Mouse (Mus musculus): Measurements from ENCODE around the gene Nfe2l3. TPM values are rescaled to one million over a fixed set of nuclear protein-coding genes. Genes with fewer than 3 reads are reported as not detected.

Nfe2l3 gene
- polyA plus RNA-seq, 1 experiment from 2014 or later, result 6.0 TPM

GRCm38 (mm10) chr6:51489787-51490186, 57.3 kb downstream of the Nfe2l3 start:
- WGBS, result 60% methylated on average over 2 of the region's 2 CpGs
- ATAC-seq, result no peak
- H3K36me3 ChIP-seq (ENCODE audit: control insufficient read depth, insufficient read depth, low read length), result no peaks in the 10 kb centered on the region
- H3K9me3 ChIP-seq (ENCODE audit: control insufficient read depth, low read length), result no peaks in the 10 kb centered on the region
- H3K4me2 ChIP-seq (ENCODE audit: low read length), result no peak overlapping the region
- no peak overlapping the region for H3K27ac ChIP-seq (ENCODE audit: low read depth, low read length)
- H3K4me3 ChIP-seq (ENCODE audit: low read length), result no peak overlapping the region
- no peaks in the 10 kb centered on the region for H3K27me3 ChIP-seq (replicated peaks; ENCODE audit: control insufficient read depth, insufficient read depth, low read length)
- H3K4me1 ChIP-seq (ENCODE audit: control insufficient read depth, insufficient read depth, low read depth, low read length), result no peaks in the 10 kb centered on the region
- no peak overlapping the region for H3K9ac ChIP-seq (ENCODE audit: low read depth, low read length)

- ATAC-seq, result no peak
- no peak overlapping the region for H3K9ac ChIP-seq (ENCODE audit: low read depth, low read length)
- H3K4me2 ChIP-seq (ENCODE audit: low read length), result no peak overlapping the region
- H3K9me3 ChIP-seq (ENCODE audit: control insufficient read depth, low read length), result no peaks in the 10 kb centered on the region
- no peaks in the 10 kb centered on the region for H3K27me3 ChIP-seq (replicated peaks; ENCODE audit: control insufficient read depth, insufficient read depth, low read length)
- H3K4me3 ChIP-seq (ENCODE audit: low read length), result no peak overlapping the region
- H3K27ac ChIP-seq (ENCODE audit: low read depth, low read length), result no peak overlapping the region
- no peaks in the 10 kb centered on the region for H3K36me3 ChIP-seq (ENCODE audit: control insufficient read depth, insufficient read depth, low read length)
- H3K4me1 ChIP-seq (ENCODE audit: control insufficient read depth, insufficient read depth, low read depth, low read length), result no peaks in the 10 kb centered on the region
- WGBS, result 79% methylated on average over 8 of the region's 8 CpGs
Observed at GRCm38 (mm10) chr6:51497321-51498111, 65.0 kb downstream of the Nfe2l3 start.

GRCm38 (mm10) chr6:51505671-51506070, 73.2 kb downstream of the Nfe2l3 start:
- H3K9me3 ChIP-seq (ENCODE audit: control insufficient read depth, low read length), result no peaks in the 10 kb centered on the region
- no peaks in the 10 kb centered on the region for H3K27me3 ChIP-seq (replicated peaks; ENCODE audit: control insufficient read depth, insufficient read depth, low read length)
- no peaks in the 10 kb centered on the region; the same call in 1 of the 2 replicates for H3K4me1 ChIP-seq (ENCODE audit: control insufficient read depth, insufficient read depth, low read depth, low read length)
- WGBS, result 50% methylated on average over 1 of the region's 1 CpGs
- no peak for ATAC-seq
- no peak overlapping the region for H3K9ac ChIP-seq (ENCODE audit: low read depth, low read length)
- H3K4me2 ChIP-seq (ENCODE audit: low read length), result no peak overlapping the region
- H3K27ac ChIP-seq (ENCODE audit: low read depth, low read length), result no peak overlapping the region
- no peak overlapping the region for H3K4me3 ChIP-seq (ENCODE audit: low read length)
- no peaks in the 10 kb centered on the region for H3K36me3 ChIP-seq (ENCODE audit: control insufficient read depth, insufficient read depth, low read length)

GRCm38 (mm10) chr6:51507556-51507955, 75.1 kb downstream of the Nfe2l3 start:
- WGBS, result 78% methylated on average over 2 of the region's 2 CpGs
- ATAC-seq, result no peak

More at GRCm38 (mm10) chr6:51507556-51507955, 75.1 kb downstream of the Nfe2l3 start:
- H3K27ac ChIP-seq (ENCODE audit: low read depth, low read length), result no peak overlapping the region
- H3K9ac ChIP-seq (ENCODE audit: low read depth, low read length), result no peak overlapping the region
- no peak overlapping the region for H3K4me3 ChIP-seq (ENCODE audit: low read length)
- no peaks in the 10 kb centered on the region for H3K27me3 ChIP-seq (replicated peaks; ENCODE audit: control insufficient read depth, insufficient read depth, low read length)
- no peaks in the 10 kb centered on the region; the same call in 1 of the 2 replicates for H3K4me1 ChIP-seq (ENCODE audit: control insufficient read depth, insufficient read depth, low read depth, low read length)
- no peak overlapping the region for H3K4me2 ChIP-seq (ENCODE audit: low read length)
- no peaks in the 10 kb centered on the region for H3K9me3 ChIP-seq (ENCODE audit: control insufficient read depth, low read length)
- H3K36me3 ChIP-seq (ENCODE audit: control insufficient read depth, insufficient read depth, low read length), result no peaks in the 10 kb centered on the region

Other genes starting within 250 kb of the Nfe2l3 start
- gene Hnrnpa2b1, start 37.2 kb downstream of the Nfe2l3 start, polyA plus RNA-seq (2015; fragmentation: Nextera tagmentation; extraction: Ambion mirVana), result 1,209 and 1,220 TPM in 2 replicates
- 309 and 335 TPM in 2 replicates for gene Cbx3, start 37.7 kb downstream of the Nfe2l3 start, polyA plus RNA-seq (2015; fragmentation: Nextera tagmentation; extraction: Ambion mirVana)
- 65.9 and 76.2 TPM in 2 replicates for gene Snx10, start 91.2 kb downstream of the Nfe2l3 start, polyA plus RNA-seq (2015; fragmentation: Nextera tagmentation; extraction: Ambion mirVana)